Mouse (Mus musculus): ENCODE data around the gene Tmem170.

DNA sequence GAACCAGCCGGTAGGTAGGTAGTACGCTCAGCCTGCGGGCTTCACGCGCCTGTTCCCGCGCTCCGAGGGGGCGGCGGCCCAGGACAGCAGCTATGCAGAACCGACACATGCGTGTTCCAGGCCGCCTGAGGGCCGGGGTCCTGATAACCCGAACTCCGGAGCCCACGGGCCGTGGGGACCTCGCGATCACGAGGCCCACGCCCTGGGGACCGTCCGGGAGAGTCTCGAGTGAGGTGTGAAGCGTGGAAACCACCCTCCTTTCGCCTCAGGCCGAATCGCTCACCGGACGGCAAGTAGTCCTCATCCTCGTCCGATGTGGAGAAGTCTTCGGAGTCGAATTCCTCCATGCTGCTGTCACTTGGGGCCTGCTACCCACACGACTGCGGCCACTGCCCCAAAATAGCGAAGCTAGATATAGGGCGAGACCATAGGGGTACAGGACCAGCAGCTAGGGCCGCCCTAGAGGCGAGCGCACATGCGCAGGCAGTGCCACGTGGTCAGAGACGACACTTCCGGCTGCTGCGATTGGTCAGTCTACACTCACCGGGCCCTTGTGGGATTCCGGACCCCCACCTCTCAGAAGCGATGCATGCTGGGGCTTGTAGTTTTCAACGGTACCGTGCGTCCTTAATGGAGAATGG lies 22.6 kb downstream of the Tmem170 start, which contains the start of gene Cfdp1:
- no peak for TF ChIP-seq POLR2AphosphoS5 (IDR thresholded peaks at IDR 0.05; ENCODE audit: insufficient replicate concordance, low read depth, low read length)
- TF ChIP-seq CTCF (IDR thresholded peaks at IDR 0.05; ENCODE audit: low read depth, low read length), result no peak
